Mouse (Mus musculus): ENCODE data around the gene Vangl2. TPM values are rescaled to one million over a fixed set of nuclear protein-coding genes. Genes with fewer than 3 reads are reported as not detected.

Gene Vangl2
- 1.8 and 2.2 TPM in 2 replicates for polyA plus RNA-seq (2011; ENCODE audit: insufficient read depth, insufficient read length, low replicate concordance, missing spikeins)

DNA sequence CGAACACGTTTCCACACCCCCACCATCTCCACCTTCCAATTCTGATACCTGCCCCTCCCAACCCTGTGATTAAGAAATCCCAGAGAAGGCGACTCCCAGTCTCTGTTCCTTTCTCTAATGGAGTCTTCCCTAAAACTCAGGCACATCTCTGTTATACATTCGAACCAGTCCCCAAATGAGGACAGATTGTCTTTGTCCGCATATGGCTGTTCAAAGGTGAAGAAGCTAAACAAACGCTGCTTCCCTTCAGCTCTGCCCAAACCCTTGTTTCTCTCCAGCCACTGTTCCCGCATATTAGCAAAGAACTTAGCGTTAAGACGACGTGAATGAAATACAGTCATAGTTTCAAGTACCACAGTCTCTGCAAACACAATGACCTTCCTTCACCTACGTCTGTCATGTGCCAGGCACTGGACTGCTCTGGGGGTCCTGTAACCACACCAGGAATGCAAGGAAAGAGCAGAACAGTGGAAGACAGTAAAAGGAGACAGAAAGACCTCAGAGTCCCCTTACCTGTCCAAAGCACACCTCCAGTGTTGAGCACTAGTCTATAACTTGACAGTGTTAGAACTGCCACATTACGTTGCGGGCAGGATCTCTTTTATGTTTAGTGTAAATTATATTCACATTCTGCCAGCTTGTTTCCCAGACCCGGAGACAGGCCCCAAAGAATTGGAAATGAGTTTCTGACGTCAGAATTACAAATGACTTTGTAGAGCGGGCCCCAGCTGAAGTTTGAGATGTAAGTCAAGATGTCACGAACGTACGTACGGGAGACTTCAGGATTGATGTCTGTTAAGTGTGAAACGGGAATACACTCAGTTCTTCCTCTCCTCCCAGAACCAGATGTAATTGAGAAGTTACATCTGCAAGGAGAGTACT lies at the start of gene Vangl2:
Gene Vangl2 (minus strand): TSS at position 51 of the 882 bp plus-strand sequence.
- peaks cover 2% of the 10 kb centered on the region for H3K4me1 ChIP-seq (ENCODE audit: control insufficient read depth, insufficient read depth, low read length)
- H3K27ac ChIP-seq (ENCODE audit: control insufficient read depth, insufficient read depth, low read depth, low read length, poor library complexity): no peak within 1 kb of the TSS; the same call in 1 of the 2 replicates
- TF ChIP-seq POLR2A (IDR thresholded peaks at IDR 0.05; ENCODE audit: borderline replicate concordance, control insufficient read depth, low read depth, low read length) (no peak), CTCF (IDR thresholded peaks at IDR 0.05; ENCODE audit: control insufficient read depth, insufficient read depth, low read length) (no peak)
- WGBS: 86% methylated on average over 21 of the region's 21 CpGs
- peak within 1 kb of the TSS; percentile 23 for H3K4me3 ChIP-seq (replicated peaks; ENCODE audit: control insufficient read depth, low read depth, low read length)

DNA sequence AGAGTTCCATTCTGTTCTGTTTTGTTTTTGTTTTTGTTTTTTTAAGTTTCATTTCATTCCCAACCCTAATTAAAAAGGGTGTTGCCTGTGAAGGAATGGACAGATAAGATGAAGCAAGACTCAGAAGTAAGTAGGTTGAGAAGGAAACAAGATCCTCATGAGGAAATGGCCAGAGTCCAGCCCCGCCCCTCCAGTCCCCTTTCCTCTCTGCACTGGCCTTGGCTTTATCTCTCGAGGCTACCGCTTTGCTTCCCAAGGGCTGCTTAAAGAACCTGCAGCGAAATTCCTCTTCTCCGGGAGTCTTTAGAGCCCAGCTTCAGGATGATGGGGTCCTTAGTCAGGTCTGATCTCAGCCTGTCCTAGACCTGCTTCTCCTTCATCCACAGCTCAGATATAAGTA lies 49.7 kb upstream of the Vangl2 start:
- Histone ChIP-seq H3K27ac (ENCODE audit: control insufficient read depth, insufficient read depth, low read depth, low read length, poor library complexity) (no peak overlapping the region), H3K4me1 (ENCODE audit: control insufficient read depth, insufficient read depth, low read length) (no peaks in the 10 kb centered on the region), H3K4me3 (replicated peaks; ENCODE audit: control insufficient read depth, low read depth, low read length) (no peak overlapping the region)
- 58% methylated on average over 5 of the region's 5 CpGs for WGBS
- TF ChIP-seq CTCF (IDR thresholded peaks at IDR 0.05; ENCODE audit: control insufficient read depth, insufficient read depth, low read length) (no peak), POLR2A (IDR thresholded peaks at IDR 0.05; ENCODE audit: borderline replicate concordance, control insufficient read depth, low read depth, low read length) (no peak)

DNA sequence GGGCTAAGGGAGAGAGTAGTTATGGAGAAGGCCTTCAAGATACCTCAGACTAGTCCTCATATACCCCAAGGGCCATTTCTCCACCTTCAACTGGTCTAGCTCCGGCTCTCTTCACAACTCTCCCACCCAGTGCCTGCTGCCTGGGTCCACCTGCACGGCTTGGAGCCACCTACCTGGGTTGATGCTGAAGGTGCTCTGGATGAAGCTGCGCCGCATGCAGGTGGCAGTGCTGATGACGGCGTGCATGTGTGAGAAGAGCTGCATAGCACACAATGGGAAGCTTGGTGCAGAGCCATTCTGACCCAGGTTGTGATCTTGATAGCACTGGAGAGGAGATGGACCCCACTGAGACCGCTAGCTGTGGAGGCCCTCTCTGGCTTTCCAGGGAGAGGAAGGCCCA lies 44.4 kb upstream of the Vangl2 start:
- Histone ChIP-seq H3K4me1 (ENCODE audit: control insufficient read depth, insufficient read depth, low read length) (no peaks in the 10 kb centered on the region), H3K27ac (ENCODE audit: control insufficient read depth, insufficient read depth, low read depth, low read length, poor library complexity) (no peak overlapping the region), H3K4me3 (replicated peaks; ENCODE audit: control insufficient read depth, low read depth, low read length) (no peak overlapping the region)
- no peak for TF ChIP-seq POLR2A (IDR thresholded peaks at IDR 0.05; ENCODE audit: borderline replicate concordance, control insufficient read depth, low read depth, low read length)
- TF ChIP-seq CTCF (IDR thresholded peaks at IDR 0.05; ENCODE audit: control insufficient read depth, insufficient read depth, low read length): no peak
- WGBS: 97% methylated on average over 7 of the region's 7 CpGs

DNA sequence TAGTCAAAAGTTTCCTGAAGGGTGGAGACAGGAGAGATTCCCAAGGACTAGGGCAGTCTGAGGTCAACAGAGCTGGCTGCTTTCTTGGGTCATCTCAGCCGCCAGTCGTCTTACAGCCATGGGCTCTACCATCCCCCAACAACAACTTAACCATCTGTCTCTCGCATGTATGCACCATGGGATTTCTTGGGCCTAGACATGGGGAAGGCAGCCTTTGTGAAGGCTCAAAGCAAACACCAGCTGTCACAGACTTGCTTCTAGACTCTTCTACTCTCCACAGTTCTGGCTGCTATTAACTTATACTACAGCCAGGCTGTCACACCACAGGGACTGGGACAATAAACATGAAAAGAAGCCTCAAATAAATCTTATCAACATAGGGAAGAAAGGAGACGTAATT lies 43.3 kb upstream of the Vangl2 start:
- 80% methylated on average over 4 of the region's 4 CpGs for WGBS

DNA sequence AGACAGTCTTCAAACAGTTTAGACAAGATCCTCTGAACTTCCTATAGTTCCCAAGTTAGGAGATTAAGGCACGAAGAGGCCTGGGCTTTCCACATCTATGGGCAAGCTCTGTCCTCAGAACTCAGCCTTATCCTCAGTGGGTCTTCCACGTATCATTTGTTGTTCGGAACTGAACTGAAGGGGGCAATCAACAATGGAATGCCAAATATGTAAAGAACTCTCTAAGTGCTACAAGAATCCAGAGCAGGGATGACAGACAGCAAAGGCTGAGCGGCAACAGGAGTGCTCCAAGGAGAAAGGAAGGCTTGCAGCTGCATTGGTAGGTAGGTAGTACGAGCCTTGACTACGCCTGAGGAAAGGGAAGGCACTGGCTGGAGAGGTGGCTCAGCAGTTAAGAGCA lies 42.0 kb upstream of the Vangl2 start:
- 91% methylated on average over 6 of the region's 6 CpGs for WGBS
- H3K4me1 ChIP-seq (ENCODE audit: control insufficient read depth, insufficient read depth, low read length): no peaks in the 10 kb centered on the region
- TF ChIP-seq POLR2A (IDR thresholded peaks at IDR 0.05; ENCODE audit: borderline replicate concordance, control insufficient read depth, low read depth, low read length): no peak
- TF ChIP-seq CTCF (IDR thresholded peaks at IDR 0.05; ENCODE audit: control insufficient read depth, insufficient read depth, low read length): no peak
- H3K4me3 ChIP-seq (replicated peaks; ENCODE audit: control insufficient read depth, low read depth, low read length): no peak overlapping the region
- H3K27ac ChIP-seq (ENCODE audit: control insufficient read depth, insufficient read depth, low read depth, low read length, poor library complexity): no peak overlapping the region

More for the DNA sequence above, 43.3 kb upstream of the Vangl2 start:
- TF ChIP-seq POLR2A (IDR thresholded peaks at IDR 0.05; ENCODE audit: borderline replicate concordance, control insufficient read depth, low read depth, low read length) (no peak), CTCF (IDR thresholded peaks at IDR 0.05; ENCODE audit: control insufficient read depth, insufficient read depth, low read length) (no peak)
- no peak overlapping the region for H3K4me3 ChIP-seq (replicated peaks; ENCODE audit: control insufficient read depth, low read depth, low read length)
- H3K27ac ChIP-seq (ENCODE audit: control insufficient read depth, insufficient read depth, low read depth, low read length, poor library complexity): no peak overlapping the region
- no peaks in the 10 kb centered on the region for H3K4me1 ChIP-seq (ENCODE audit: control insufficient read depth, insufficient read depth, low read length)

DNA sequence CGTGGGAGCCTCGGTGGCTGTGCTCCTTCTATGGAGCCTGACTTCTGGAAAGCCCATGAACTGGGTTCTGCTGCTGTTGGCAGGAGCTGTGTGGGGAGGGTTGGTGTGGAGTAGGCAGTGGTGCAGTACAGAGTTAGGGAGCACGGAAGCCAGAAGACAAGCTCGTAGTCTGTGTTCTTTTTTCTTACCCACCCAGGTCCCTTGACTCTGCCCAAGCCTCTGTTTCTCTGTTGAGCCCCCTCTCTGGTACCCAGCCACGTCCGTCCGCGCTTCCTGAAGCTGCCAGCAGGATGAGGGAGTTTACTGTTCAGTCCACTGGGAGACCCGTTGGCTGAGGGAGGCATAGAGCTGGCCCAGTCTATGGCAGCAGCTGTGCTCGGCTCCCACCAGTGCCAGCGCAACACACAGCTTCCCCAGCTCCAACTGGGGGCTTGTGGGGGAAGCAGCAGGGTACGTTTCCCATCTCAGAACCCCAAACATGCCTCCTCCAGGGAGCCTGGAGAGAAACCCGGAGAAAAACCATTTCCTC lies 36.4 kb upstream of the Vangl2 start:
- Histone ChIP-seq H3K4me1 (ENCODE audit: control insufficient read depth, insufficient read depth, low read length) (no peaks in the 10 kb centered on the region), H3K27ac (ENCODE audit: control insufficient read depth, insufficient read depth, low read depth, low read length, poor library complexity) (no peak overlapping the region), H3K4me3 (replicated peaks; ENCODE audit: control insufficient read depth, low read depth, low read length) (no peak overlapping the region)
- 87% methylated on average over 13 of the region's 13 CpGs for WGBS
- TF ChIP-seq POLR2A (IDR thresholded peaks at IDR 0.05; ENCODE audit: borderline replicate concordance, control insufficient read depth, low read depth, low read length) (no peak), CTCF (IDR thresholded peaks at IDR 0.05; ENCODE audit: control insufficient read depth, insufficient read depth, low read length) (no peak)

DNA sequence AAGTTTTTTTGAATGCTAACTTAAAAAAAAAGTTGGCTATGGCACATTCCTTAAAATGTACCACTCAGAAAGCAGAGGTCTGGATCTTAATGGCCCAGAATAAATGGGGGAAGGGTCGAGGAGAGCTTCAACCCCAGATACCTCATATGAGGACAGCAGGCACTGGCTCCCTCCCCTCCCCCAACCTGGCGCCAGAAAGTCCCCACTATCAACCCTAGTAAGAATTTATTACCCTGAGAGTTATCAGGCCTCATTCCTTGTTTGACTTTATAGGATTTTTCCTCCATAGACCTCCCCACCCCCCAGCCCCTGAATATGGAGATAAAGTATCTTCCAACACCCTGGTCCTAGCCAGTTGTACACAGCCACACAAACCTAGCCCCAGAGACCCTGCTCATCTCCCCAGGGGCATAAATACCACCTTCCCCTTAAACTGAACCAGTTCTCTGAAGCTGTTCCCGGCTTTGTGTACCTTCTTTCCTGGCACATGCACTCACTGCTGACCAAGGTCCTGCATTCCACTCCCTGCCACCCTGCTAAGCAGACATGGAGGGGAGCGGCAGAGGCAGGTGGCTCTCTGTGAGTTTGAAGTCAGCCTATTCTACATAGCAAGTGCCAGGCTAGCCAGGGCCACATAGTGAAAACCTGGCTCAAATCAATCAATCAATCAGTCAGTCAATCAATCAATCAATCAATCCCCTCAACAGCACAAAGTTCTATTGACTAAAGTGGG lies 35.2 kb upstream of the Vangl2 start:
- H3K4me1 ChIP-seq (ENCODE audit: control insufficient read depth, insufficient read depth, low read length): no peaks in the 10 kb centered on the region
- WGBS: 72% methylated on average over 4 of the region's 4 CpGs
- H3K27ac ChIP-seq (ENCODE audit: control insufficient read depth, insufficient read depth, low read depth, low read length, poor library complexity): no peak overlapping the region
- TF ChIP-seq POLR2A (IDR thresholded peaks at IDR 0.05; ENCODE audit: borderline replicate concordance, control insufficient read depth, low read depth, low read length) (no peak), CTCF (IDR thresholded peaks at IDR 0.05; ENCODE audit: control insufficient read depth, insufficient read depth, low read length) (no peak)
- H3K4me3 ChIP-seq (replicated peaks; ENCODE audit: control insufficient read depth, low read depth, low read length): no peak overlapping the region

DNA sequence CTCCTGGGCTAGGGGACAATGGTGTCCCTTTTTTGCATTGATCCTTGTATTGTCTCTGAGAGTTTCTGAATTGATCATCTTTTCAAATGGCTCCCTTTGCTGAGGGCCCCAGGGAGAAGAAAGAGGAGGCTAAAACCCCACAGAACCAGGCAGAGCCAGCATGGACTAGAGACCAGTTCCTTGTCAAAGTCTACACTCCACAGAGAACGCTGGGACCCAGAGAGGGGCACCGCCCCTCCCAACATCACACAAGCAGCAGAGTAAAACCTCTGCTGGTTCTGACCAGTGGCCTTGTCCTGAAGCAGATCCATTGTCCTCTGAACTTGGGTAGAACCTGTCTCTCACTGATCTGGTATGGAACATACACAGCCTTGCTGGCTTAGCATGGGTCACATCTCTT lies 33.9 kb upstream of the Vangl2 start:
- no peak overlapping the region for H3K4me3 ChIP-seq (replicated peaks; ENCODE audit: control insufficient read depth, low read depth, low read length)
- WGBS: 88% methylated on average over 2 of the region's 2 CpGs
- TF ChIP-seq CTCF (IDR thresholded peaks at IDR 0.05; ENCODE audit: control insufficient read depth, insufficient read depth, low read length) (no peak), POLR2A (IDR thresholded peaks at IDR 0.05; ENCODE audit: borderline replicate concordance, control insufficient read depth, low read depth, low read length) (no peak)
- H3K4me1 ChIP-seq (ENCODE audit: control insufficient read depth, insufficient read depth, low read length): no peaks in the 10 kb centered on the region
- no peak overlapping the region for H3K27ac ChIP-seq (ENCODE audit: control insufficient read depth, insufficient read depth, low read depth, low read length, poor library complexity)
